Mouse (Mus musculus) neural tube, embryonic 12.5 days (tissue): ENCODE measurements around the gene Pigo. TPM values are rescaled to one million over a fixed set of nuclear protein-coding genes. Genes with fewer than 3 reads are reported as not detected.
A peak's percentile ranks its signal among the peaks of the same experiment; 100 is the strongest.
"Not testable (repeated sequence)": the region's sequence is repeated elsewhere in the genome, so short reads cannot be mapped to it uniquely, and the experiment has no call there.

Experiments used
- ATAC-seq: fragments of 200-750 bp; cut with Nextera tagmentation; 2 replicates; pipeline ENCODE4 v1.8.0; 2017; ENCODE audit warnings: low read depth, mild to moderate bottlenecking, moderate TSS enrichment, moderate library complexity; ENCODE audit not compliant: low FRiP score
- H3K27ac ChIP-seq: fragments of 300-500 bp; sonication (generic); 2 replicates; pipeline ENCODE4 v1.5.1; 2016
- H3K27me3 ChIP-seq: fragments of 300-500 bp; sonication (generic); replicated peaks from 2 replicates; pipeline ENCODE4 v1.6.1; 2016; ENCODE audit warnings: mild to moderate bottlenecking
- H3K36me3 ChIP-seq: fragments of 300-500 bp; sonication (generic); 2 replicates; pipeline ENCODE4 v1.6.1; 2016; ENCODE audit warnings: mild to moderate bottlenecking
- H3K4me1 ChIP-seq: fragments of 300-500 bp; sonication (generic); 2 replicates; pipeline ENCODE4 v1.6.1; 2016
- H3K4me2 ChIP-seq: fragments of 300-500 bp; sonication (generic); replicated peaks from 2 replicates; pipeline ENCODE4 v1.6.1; 2016; ENCODE audit warnings: mild to moderate bottlenecking
- H3K4me3 ChIP-seq: fragments of 300-500 bp; sonication (generic); 2 replicates; pipeline ENCODE4 v1.5.1; 2016
- H3K9ac ChIP-seq: fragments of 300-500 bp; sonication (generic); 2 replicates; pipeline ENCODE4 v1.6.1; 2016; ENCODE audit warnings: mild to moderate bottlenecking
- H3K9me3 ChIP-seq: fragments of 300-500 bp; sonication (generic); 2 replicates; pipeline ENCODE4 v1.6.1; 2016; ENCODE audit warnings: mild to moderate bottlenecking
- WGBS: fragments of 180-500 bp; shearing (Covaris S2); methylation state at CpG from one replicate; pipeline ENCODE4 v1.1.7; 2016; 5-methylcytosine and 5-hydroxymethylcytosine counted together
- polyA plus RNA-seq: library from polyadenylated mRNA; unstranded; fragments of >200 nt; fragmentation: Nextera tagmentation; extraction: Ambion mirVana; gene quantifications from 2 replicates; pipeline ENCODE4 v1.2.1, GENCODE M21; 2016

Gene Pigo
- polyA plus RNA-seq, 1 experiment from 2014 or later = 25.2 TPM

DNA sequence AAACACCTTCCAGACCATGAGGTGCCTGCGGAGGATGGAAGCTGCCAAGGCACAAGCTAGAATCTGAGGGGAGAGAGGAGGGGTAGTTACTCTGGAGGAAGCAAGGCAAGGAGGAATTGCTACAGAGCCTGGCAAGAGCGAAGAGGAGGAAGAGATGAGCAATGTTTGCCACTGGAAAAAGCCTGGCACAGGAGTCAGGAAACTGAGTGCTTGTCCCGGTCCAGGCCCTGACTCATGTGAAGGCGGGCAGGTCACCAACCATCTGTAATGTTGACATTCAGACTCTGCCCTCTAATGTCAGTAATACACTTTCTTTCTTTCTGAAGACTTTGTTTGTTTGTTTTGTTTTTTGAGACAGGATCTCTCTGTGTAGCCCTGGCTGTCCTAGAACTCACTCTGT, 7.5 kb downstream of the Pigo start:
- no peak for ATAC-seq
- whole genome bisulfite sequencing = 90% methylated on average over 4 of the region's 4 CpGs
- Histone ChIP-seq H3K4me2 (no peak overlapping the region), H3K9ac (no peak overlapping the region), H3K4me1 (no peaks in the 10 kb centered on the region), H3K36me3 (peaks cover 62% of the 10 kb centered on the region), H3K27ac (no peak overlapping the region), H3K9me3 (no peaks in the 10 kb centered on the region), H3K4me3 (no peak overlapping the region), H3K27me3 (no peaks in the 10 kb centered on the region)

DNA sequence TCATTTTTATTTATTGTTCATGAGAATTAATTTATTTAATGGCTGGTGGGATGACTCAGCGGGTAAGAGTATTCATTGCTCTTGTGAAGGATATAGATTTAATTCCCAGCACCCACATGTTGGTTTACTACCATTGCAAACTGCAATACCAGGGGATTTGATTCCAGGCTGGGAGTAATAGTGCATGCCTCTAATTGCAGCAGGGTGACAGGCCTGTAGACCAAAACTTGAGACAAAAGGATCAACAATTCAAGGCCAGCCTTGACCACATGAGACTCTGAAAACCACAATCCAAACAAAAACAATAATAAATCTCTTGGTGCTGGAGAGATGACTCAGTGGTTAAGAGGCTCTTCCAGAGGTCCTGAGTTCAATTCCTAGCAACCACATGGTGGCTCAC, 13.5 kb downstream of the Pigo start:
- 100% methylated on average over 1 of the region's 1 CpGs for WGBS

DNA sequence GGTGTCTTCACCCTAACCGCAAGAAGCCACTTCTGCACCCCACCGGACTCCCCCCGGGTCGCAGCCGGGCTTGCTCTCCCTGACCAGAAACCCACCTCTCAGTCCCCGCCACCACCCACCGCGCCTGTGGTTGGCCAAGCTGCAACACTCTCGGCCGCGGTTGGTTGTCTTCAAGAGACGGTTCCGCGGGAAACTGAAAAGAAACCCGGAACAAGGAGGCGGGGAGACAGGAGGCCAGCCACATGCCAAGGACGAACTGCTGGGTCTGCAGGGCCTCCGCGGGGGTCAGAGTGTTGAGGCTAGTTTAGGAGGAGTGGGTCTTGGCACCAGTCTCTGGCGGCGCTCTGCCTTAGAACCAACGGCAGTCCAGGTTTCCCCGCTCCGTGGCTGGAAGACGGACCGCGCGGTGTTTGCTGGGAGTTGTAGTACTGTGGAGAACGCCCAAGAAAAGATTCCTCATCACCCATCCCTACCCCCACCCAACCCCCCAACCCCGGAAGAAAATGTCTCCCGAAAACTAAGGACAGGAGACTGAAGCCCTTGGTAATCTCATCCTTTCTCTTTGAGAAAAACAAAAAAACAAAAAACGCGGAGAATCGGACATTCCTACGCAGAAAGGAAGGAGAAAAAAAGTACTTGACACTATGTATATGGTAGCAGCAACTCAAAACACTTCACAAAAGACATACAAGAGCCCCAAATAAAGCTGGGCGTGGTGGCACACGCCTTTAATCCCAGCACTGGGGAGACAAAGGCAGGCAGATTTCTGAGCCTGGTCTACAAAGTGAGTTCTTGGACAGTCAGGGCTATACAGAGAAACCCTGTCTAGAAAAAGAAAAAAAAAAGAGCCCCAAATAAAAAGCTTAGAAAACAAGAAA, 15.2 kb downstream of the Pigo start, which contains the start of gene Fancg:
Fancg (minus strand) TSS at position 346 of the 878 bp plus-strand sequence.
- Histone ChIP-seq H3K4me2 (peak within 1 kb of the TSS; percentile 69), H3K4me1 (peaks cover 12% of the 10 kb centered on the region), H3K27me3 (no peaks in the 10 kb centered on the region), H3K4me3 (peak within 1 kb of the TSS; percentile 65), H3K36me3 (peaks cover 7% of the 10 kb centered on the region; the same call in 1 of the 2 replicates), H3K9ac (peak within 1 kb of the TSS; percentile 58), H3K27ac (no peak within 1 kb of the TSS), H3K9me3 (no peaks in the 10 kb centered on the region)
- ATAC-seq = peak; percentile 95
- 2% methylated on average over 37 of the region's 37 CpGs for whole genome bisulfite sequencing

More for the DNA sequence above, 13.5 kb downstream of the Pigo start:
- no peak for ATAC-seq
- no peak overlapping the region for H3K4me2 ChIP-seq
- no peak overlapping the region for H3K9ac ChIP-seq
- no peak overlapping the region for H3K4me3 ChIP-seq
- H3K4me1 ChIP-seq = peaks cover 12% of the 10 kb centered on the region
- peaks cover 6% of the 10 kb centered on the region; the same call in 1 of the 2 replicates for H3K36me3 ChIP-seq
- no peaks in the 10 kb centered on the region for H3K9me3 ChIP-seq
- no peak overlapping the region for H3K27ac ChIP-seq
- H3K27me3 ChIP-seq = no peaks in the 10 kb centered on the region

DNA sequence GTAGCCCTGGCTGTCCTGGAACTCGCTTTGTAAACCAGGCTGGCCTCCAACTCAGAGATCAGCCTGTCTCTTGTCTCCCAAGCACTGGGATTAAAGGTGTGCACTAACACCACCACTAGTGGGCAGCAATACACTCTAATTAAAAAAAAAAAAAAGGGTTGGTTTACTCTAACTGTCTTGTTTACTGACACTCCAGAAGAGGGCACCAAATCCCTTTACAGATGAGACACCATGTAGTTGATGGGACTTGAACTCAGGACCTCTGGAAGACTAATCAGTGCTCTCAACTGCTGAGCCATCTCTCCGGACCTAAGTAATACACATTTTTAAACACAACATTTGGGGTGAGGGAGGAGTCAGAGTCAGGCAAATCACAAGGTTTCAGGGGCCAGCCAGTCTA, 19.9 kb downstream of the Pigo start:
- Histone ChIP-seq H3K36me3 (peaks cover 12% of the 10 kb centered on the region; the same call in 1 of the 2 replicates), H3K9me3 (no peaks in the 10 kb centered on the region), H3K4me2 (no peak overlapping the region), H3K27ac (no peak overlapping the region), H3K27me3 (no peaks in the 10 kb centered on the region), H3K4me1 (peaks cover 12% of the 10 kb centered on the region), H3K9ac (no peak overlapping the region), H3K4me3 (no peak overlapping the region)
- no peak for ATAC-seq
- WGBS = 51% methylated on average over 2 of the region's 2 CpGs

DNA sequence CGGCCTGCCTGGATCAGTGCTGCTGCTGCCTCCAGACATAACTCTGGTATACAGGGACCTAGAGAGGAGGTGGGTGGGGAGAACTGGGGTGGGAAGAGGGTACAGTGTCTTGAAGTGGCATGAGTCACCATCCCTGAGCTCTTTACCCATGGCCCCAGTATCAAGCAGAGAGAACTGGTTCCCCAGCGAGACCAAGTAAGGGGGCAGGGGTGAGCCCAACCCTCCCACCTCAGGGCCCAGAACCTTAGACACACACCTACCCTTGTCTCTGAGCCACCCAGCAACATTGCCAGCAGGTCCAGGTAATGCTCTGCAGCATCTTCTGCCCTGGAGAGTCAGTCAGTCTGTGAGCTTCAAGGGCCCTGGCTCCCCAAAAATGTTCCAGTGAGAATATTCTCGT, 20.7 kb downstream of the Pigo start:
- no peaks in the 10 kb centered on the region for H3K27me3 ChIP-seq
- peaks cover 12% of the 10 kb centered on the region; the same call in 1 of the 2 replicates for H3K36me3 ChIP-seq
- H3K9ac ChIP-seq = no peak overlapping the region
- H3K4me1 ChIP-seq = peaks cover 10% of the 10 kb centered on the region
- H3K4me3 ChIP-seq = no peak overlapping the region
- H3K9me3 ChIP-seq = no peaks in the 10 kb centered on the region
- H3K4me2 ChIP-seq = no peak overlapping the region
- whole genome bisulfite sequencing = 91% methylated on average over 3 of the region's 3 CpGs
- no peak for ATAC-seq
- no peak overlapping the region for H3K27ac ChIP-seq

DNA sequence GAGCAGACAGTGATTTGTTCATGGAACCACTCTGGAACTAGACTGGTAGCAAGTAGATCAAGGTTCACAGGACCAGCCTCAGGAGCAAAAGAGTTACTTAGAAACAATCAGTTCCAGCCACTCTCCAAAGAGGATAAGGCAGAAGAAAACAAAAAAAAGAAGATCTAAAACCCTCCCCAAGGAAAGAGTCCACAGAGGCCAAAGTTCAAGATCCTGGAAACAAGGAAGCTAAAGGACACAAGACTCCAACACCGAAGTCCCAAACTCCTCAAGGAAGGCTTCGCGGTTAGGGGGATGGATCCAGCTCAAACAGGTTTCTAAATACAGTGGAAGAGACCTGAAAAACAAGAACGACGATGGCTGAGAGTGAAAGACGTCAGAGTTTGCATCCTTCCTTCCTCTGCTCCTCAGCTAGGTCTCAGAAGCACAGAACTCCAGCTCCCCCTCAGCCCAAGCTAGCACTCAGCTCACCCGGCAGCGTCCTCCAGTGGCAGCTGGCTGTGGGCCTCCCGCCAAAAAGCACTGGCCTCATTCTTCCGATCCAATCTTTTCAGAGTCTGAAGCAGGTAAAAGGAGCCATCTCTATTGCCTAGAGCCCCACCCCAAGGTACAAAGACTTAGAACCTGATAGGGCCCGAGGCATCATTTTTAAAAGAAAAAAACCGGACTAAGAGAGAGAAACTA, 22.7 kb downstream of the Pigo start:
- H3K27ac ChIP-seq = no peak overlapping the region
- H3K4me2 ChIP-seq = no peak overlapping the region
- ATAC-seq = no peak
- H3K4me1 ChIP-seq = peaks cover 12% of the 10 kb centered on the region
- no peaks in the 10 kb centered on the region for H3K9me3 ChIP-seq
- H3K9ac ChIP-seq = no peak overlapping the region
- no peak overlapping the region for H3K4me3 ChIP-seq
- 81% methylated on average over 12 of the region's 12 CpGs for WGBS
- peaks cover 12% of the 10 kb centered on the region; the same call in 1 of the 2 replicates for H3K36me3 ChIP-seq
- H3K27me3 ChIP-seq = no peaks in the 10 kb centered on the region

DNA sequence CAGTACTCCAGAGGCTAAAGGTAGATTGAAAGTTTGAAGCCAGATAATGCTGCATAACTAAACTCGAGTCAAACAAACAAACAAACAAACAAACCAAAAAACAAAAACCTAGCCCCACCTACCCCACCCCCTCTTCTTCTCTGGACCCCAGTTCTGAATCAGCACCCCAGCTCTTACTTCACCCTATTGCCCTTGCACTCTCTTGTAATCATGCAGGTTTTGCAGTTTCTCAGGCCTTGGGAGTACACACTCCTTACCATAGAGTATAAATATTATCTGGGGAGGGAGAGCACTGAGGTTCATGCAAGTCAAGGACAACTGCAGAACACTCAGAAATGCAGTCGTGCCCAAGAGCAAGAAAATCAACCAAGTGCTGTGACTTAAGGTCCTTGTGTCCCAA, 24.3 kb downstream of the Pigo start:
- Histone ChIP-seq H3K9ac (no peak overlapping the region), H3K4me3 (no peak overlapping the region), H3K36me3 (peaks cover 5% of the 10 kb centered on the region; the same call in 1 of the 2 replicates), H3K4me2 (no peak overlapping the region), H3K27ac (no peak overlapping the region), H3K9me3 (no peaks in the 10 kb centered on the region), H3K27me3 (no peaks in the 10 kb centered on the region), H3K4me1 (peaks cover 22% of the 10 kb centered on the region)
- no peak for ATAC-seq
- 77% methylated on average over 2 of the region's 2 CpGs for WGBS

DNA sequence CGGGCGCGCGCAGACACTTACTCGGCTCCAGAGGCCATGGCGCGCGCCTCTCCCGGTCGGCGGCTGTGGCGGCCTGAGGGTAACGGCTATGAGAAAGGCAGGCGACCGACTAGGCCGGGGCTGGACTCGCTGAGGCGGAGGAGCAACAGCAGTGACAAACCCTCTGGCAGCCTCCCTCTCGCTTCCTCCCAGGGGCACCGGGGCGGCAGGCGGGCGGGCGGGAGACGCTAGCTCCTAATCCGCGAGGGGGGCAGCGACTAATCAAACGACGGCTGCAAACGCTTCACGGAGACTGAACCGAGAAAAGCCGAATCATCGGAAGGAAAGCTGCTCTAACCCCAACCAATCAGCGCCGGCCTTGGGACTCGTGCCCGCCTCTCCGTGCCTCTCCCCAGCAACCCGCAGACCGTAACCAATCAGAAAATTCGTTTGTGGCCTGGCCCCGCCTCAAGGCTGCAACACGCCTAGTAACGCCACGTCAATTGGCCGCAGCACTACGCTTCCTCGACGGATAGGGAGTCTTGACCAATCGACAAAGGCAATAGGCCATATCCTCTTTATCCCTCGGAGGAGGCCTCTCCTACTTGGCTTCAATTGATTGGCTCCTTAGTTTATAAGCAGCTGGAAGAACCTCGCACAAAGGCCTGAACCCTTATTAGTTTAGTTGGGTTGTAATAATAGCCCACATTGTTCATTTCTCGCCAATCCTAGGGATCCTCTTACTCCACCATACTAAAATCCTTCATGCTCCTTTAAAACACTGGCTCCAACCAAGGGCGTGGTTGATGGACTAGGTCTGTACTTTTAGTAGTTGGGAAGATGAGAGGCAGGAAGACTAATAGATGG, 25.3 kb downstream of the Pigo start, which contains the start of gene Vcp:
Vcp (minus strand) TSS at position 367 of the 846 bp plus-strand sequence.
- Histone ChIP-seq H3K4me3 (peak within 1 kb of the TSS; percentile 94), H3K4me1 (peaks cover 22% of the 10 kb centered on the region), H3K9ac (peak within 1 kb of the TSS; percentile 96), H3K27ac (peak within 1 kb of the TSS; percentile 99), H3K4me2 (peak within 1 kb of the TSS; percentile 72), H3K36me3 (peaks cover 11% of the 10 kb centered on the region)
- not testable (repeated sequence) for H3K9me3 ChIP-seq, H3K27me3 ChIP-seq
- ATAC-seq = peak; percentile 99
- WGBS = under 1% methylated on average over 54 of the region's 56 CpGs

DNA sequence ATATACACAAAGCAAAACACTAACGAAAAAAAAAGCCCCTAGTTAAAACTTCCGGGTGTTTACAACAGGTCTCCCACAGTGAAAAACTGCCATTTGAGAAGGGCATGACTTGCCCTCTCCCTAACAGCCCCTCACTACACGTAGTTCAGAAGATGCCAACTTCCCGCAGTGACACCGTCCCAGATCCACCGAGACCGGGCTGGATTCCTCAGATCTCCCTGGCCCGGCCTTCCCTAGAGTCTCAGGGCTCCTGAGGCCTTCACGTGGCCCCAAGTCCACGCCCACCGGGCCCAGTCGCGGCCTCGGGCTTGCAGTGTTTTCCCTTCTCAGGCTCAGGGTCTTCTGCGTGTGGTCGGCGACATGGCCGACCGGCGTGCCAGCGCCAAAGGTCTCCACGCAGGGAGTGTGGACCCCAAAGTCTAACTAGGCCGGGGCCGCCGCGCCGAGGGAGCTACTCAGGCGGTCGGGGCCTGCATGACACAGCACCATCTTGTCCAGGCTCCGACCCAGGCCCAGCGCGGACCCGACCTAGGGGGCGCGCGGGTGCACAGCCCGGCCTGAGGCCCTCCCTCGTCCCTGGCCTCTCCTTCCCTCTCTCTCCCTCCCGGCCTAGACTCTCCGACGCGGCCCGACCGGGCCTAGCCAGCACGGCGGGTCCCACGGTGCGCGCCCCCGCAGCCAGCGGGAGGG, 26.0 kb downstream of the Pigo start:
- Histone ChIP-seq H3K27me3 (no peaks in the 10 kb centered on the region), H3K4me2 (peak overlapping the region; percentile 72), H3K9me3 (no peaks in the 10 kb centered on the region), H3K27ac (peak overlapping the region; percentile 99), H3K36me3 (peaks cover 14% of the 10 kb centered on the region), H3K4me3 (peak overlapping the region; percentile 94), H3K9ac (peak overlapping the region; percentile 96), H3K4me1 (peaks cover 22% of the 10 kb centered on the region)
- under 1% methylated on average over 51 of the region's 51 CpGs for WGBS
- ATAC-seq = peak; percentile 85

DNA sequence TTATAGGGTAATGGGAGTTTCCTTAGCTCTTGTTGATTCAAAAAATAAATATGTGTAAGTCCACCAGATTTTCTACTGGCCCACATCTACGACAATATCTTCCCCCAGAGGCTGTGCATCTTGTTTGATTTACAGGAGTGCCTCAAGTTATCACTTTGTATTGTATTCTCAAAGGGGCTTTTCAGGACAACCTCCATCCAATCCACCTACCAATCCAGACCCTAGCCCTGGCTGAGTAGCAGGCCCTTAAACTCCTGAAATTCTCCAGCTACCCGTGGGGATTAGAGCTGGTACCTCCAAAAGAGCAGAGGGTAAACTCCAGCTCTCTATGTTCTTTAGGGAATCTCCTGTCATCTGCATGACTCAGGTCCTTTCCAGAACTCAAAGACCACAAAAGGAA, 27.6 kb downstream of the Pigo start:
- Histone ChIP-seq H3K4me3 (peak overlapping the region; percentile 94), H3K9ac (peak overlapping the region; percentile 96; the same call in 1 of the 2 replicates), H3K36me3 (peaks cover 29% of the 10 kb centered on the region), H3K4me2 (peak overlapping the region; percentile 72), H3K27me3 (no peaks in the 10 kb centered on the region), H3K4me1 (peaks cover 22% of the 10 kb centered on the region), H3K27ac (no peak overlapping the region), H3K9me3 (no peaks in the 10 kb centered on the region)
- ATAC-seq = no peak
- 65% methylated on average over 2 of the region's 2 CpGs for WGBS

DNA sequence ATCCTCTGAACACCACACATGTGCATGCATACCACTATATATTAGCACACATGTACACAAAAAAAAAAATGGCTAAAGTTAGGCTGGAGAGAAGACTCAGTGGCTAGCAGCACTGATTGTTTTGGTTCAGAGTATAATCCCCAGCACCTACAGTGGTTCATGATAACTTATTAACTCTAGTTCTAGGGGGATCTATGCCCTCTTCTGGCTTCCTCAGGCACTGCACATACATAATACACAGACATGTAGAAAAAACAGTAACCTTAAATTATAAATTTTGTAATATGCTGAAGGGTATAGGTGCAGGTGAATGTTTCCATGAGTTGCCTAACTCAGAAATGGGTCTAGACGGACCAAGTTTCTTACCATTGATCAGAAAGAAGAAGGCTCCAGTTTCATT, 37.3 kb downstream of the Pigo start:
- Histone ChIP-seq H3K9me3 (no peaks in the 10 kb centered on the region), H3K4me1 (no peaks in the 10 kb centered on the region), H3K27me3 (no peaks in the 10 kb centered on the region), H3K27ac (no peak overlapping the region), H3K4me3 (no peak overlapping the region), H3K4me2 (no peak overlapping the region), H3K36me3 (peaks cover 96% of the 10 kb centered on the region), H3K9ac (no peak overlapping the region)
- 81% methylated on average over 1 of the region's 1 CpGs for WGBS
- ATAC-seq = no peak
